Mouse (Mus musculus): ENCODE measurements at regions not wholly inside any gene's neighbourhood (a gene's known extent, or its start where the extent isn't known, plus 50 kb on each side); places are given as distances from the start of the nearest gene placed in this dataset.

- Histone ChIP-seq H3K27ac (ENCODE audit: low read depth) (no peak overlapping the region), H3K4me2 (no peak overlapping the region), H3K4me1 (ENCODE audit: insufficient read depth) (peaks cover 2% of the 10 kb centered on the region; the same call in 1 of the 2 replicates), H3K9me3 (ENCODE audit: low read depth, low read length) (no peaks in the 10 kb centered on the region), H3K9ac (no peak overlapping the region), H3K4me3 (ENCODE audit: low read depth, low read length) (no peak overlapping the region), H3K36me3 (ENCODE audit: insufficient read depth) (no peaks in the 10 kb centered on the region), H3K27me3 (ENCODE audit: insufficient read depth, low read length) (no peaks in the 10 kb centered on the region)
- 12% methylated on average over 7 of the region's 7 CpGs for WGBS
- TF ChIP-seq CTCF (IDR thresholded peaks at IDR 0.05; ENCODE audit: low read depth) = peak; percentile 89
- DNase-seq (peak; percentile 96), ATAC-seq (ENCODE audit: insufficient read depth) (peak; percentile 82)
These were observed 53.3 kb upstream of the Usp3 start for GRCm38 (mm10) chr9:66646226-66646625.

GRCm38 (mm10) chr9:66651306-66651705 is 58.4 kb upstream of the Usp3 start:
- no peaks in the 10 kb centered on the region for H3K36me3 ChIP-seq (ENCODE audit: insufficient read depth)
- ATAC-seq (ENCODE audit: insufficient read depth) (no peak), DNase-seq (peak; percentile 83)
- H3K4me1 ChIP-seq (ENCODE audit: insufficient read depth) = peaks cover 4% of the 10 kb centered on the region; the same call in 1 of the 2 replicates
- no peaks in the 10 kb centered on the region for H3K27me3 ChIP-seq (ENCODE audit: insufficient read depth, low read length)
- 30% methylated on average over 6 of the region's 6 CpGs for WGBS
- no peak overlapping the region for H3K4me2 ChIP-seq
- H3K27ac ChIP-seq (ENCODE audit: low read depth) = no peak overlapping the region
- no peak overlapping the region for H3K4me3 ChIP-seq (ENCODE audit: low read depth, low read length)
- H3K9ac ChIP-seq = no peak overlapping the region
- H3K9me3 ChIP-seq (ENCODE audit: low read depth, low read length) = no peaks in the 10 kb centered on the region
- TF ChIP-seq CTCF (IDR thresholded peaks at IDR 0.05; ENCODE audit: low read depth) = no peak

DNA sequence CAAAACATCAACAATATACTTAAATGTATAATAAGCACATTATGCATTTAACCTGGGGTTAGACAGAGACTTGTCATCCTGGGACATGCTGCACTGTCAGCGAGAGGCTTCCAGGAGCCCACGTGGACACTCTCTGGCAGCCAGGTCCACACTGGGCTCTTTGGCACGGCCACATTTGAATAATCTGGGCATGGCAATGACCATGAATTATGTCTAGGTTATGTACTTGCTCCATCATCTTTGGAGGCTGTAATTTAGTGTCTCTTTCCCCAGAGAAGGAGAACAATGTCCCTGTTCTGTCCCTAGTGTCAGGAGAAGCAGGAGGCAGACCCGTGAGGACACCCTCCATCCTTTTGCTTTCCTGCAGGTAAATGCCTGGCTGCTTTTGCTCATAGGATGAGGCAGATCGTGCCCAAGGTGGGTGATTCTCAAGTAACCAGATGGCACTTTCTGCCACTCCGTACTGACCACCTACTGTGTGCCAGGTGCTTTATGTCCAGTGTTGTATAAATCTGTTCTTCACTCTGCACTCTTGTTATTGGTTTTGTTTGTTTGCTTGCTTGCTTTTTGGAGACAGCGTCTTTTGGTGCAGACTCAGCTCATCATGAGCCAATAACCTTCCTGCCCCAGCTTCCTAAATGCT is 56.2 kb upstream of the Car12 start:
- Histone ChIP-seq H3K36me3 (ENCODE audit: insufficient read depth) (no peaks in the 10 kb centered on the region), H3K4me2 (no peak overlapping the region), H3K9ac (no peak overlapping the region), H3K27me3 (ENCODE audit: insufficient read depth, low read length) (no peaks in the 10 kb centered on the region), H3K4me3 (ENCODE audit: low read depth, low read length) (no peak overlapping the region), H3K9me3 (ENCODE audit: low read depth, low read length) (no peaks in the 10 kb centered on the region), H3K27ac (ENCODE audit: low read depth) (no peak overlapping the region), H3K4me1 (ENCODE audit: insufficient read depth) (no peaks in the 10 kb centered on the region)
- WGBS = 73% methylated on average over 7 of the region's 7 CpGs
- TF ChIP-seq CTCF (IDR thresholded peaks at IDR 0.05; ENCODE audit: low read depth) = no peak
- ATAC-seq (ENCODE audit: insufficient read depth) (no peak), DNase-seq (no peak)

DNA sequence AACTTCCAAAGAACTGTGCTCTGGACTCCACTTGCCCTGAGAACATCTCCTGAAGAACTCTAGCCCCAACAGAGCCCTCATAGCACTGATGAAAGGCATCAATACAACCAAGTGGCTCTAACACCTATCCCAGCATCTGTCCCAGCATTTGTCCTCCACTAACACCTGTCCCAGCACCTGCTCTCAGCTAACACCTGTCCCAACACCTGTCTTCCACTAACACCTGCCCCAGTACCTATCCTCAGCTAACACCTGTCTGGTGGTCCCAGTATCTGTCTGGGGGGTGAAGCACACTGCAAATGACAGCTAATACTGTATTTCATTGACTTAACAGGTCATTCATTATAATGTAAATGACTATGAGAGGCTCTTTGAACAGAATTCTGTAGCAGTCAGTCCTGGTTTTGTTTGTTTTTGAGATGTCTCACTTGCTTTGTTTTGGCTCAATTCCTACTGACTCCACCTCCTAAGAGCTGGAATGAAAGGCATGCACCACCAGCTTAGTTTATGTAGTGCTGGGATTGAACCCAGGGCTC is 54.7 kb upstream of the Car12 start:
- Histone ChIP-seq H3K36me3 (ENCODE audit: insufficient read depth) (no peaks in the 10 kb centered on the region), H3K9ac (no peak overlapping the region), H3K4me1 (ENCODE audit: insufficient read depth) (no peaks in the 10 kb centered on the region), H3K4me3 (ENCODE audit: low read depth, low read length) (no peak overlapping the region), H3K9me3 (ENCODE audit: low read depth, low read length) (no peaks in the 10 kb centered on the region), H3K27me3 (ENCODE audit: insufficient read depth, low read length) (no peaks in the 10 kb centered on the region), H3K27ac (ENCODE audit: low read depth) (no peak overlapping the region), H3K4me2 (no peak overlapping the region)
- DNase-seq (no peak), ATAC-seq (ENCODE audit: insufficient read depth) (no peak)
- TF ChIP-seq CTCF (IDR thresholded peaks at IDR 0.05; ENCODE audit: low read depth) = no peak

DNA sequence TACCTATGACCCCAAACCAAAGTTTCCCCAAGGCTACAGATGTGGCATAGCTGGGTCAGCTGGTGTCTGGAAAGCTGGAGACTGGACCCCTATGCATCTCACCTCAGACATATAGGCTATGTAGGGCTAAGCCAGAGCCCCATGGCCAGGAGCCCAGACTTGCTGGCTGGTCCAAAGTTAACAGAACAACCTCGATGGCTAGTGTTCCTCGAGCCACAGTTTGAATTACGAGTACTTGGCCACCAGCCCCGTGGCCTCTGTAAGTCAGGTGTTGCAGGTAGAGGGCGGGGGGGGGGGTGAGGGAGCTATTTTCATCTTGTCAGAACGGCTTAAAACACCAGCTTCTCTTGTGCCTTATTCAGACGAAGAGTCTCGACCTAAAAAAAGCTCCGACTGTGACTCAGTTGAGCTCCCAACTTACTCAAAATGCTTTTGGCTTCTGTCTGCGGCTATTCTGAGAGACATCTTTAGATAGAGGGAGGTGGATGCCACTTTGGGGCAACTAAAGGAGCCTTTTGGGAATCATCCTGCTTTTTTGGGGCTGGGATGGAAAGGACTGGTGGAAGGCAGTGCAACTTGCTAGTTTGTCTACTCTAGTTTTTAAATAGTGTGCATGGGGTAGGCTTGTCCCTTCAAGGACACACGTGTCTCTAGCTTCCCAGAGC is 53.6 kb upstream of the Car12 start:
- Histone ChIP-seq H3K4me2 (no peak overlapping the region), H3K27ac (ENCODE audit: low read depth) (no peak overlapping the region), H3K27me3 (ENCODE audit: insufficient read depth, low read length) (no peaks in the 10 kb centered on the region), H3K4me1 (ENCODE audit: insufficient read depth) (no peaks in the 10 kb centered on the region), H3K4me3 (ENCODE audit: low read depth, low read length) (no peak overlapping the region), H3K36me3 (ENCODE audit: insufficient read depth) (no peaks in the 10 kb centered on the region), H3K9ac (no peak overlapping the region), H3K9me3 (ENCODE audit: low read depth, low read length) (peaks cover 3% of the 10 kb centered on the region; the same call in 1 of the 2 replicates)
- DNase-seq (no peak), ATAC-seq (ENCODE audit: insufficient read depth) (no peak)
- 70% methylated on average over 11 of the region's 11 CpGs for WGBS
- TF ChIP-seq CTCF (IDR thresholded peaks at IDR 0.05; ENCODE audit: low read depth) = no peak

GRCm38 (mm10) chr9:66661596-66661995 is 51.9 kb upstream of the Car12 start:
- H3K27ac ChIP-seq (ENCODE audit: low read depth) = no peak overlapping the region
- ATAC-seq (ENCODE audit: insufficient read depth) (no peak), DNase-seq (no peak)
- H3K9me3 ChIP-seq (ENCODE audit: low read depth, low read length) = peaks cover 3% of the 10 kb centered on the region; the same call in 1 of the 2 replicates
- TF ChIP-seq CTCF (IDR thresholded peaks at IDR 0.05; ENCODE audit: low read depth) = no peak
- H3K4me2 ChIP-seq = no peak overlapping the region
- no peaks in the 10 kb centered on the region for H3K4me1 ChIP-seq (ENCODE audit: insufficient read depth)
- no peaks in the 10 kb centered on the region for H3K27me3 ChIP-seq (ENCODE audit: insufficient read depth, low read length)
- H3K36me3 ChIP-seq (ENCODE audit: insufficient read depth) = no peaks in the 10 kb centered on the region
- WGBS = 80% methylated on average over 7 of the region's 7 CpGs
- H3K9ac ChIP-seq = no peak overlapping the region
- H3K4me3 ChIP-seq (ENCODE audit: low read depth, low read length) = no peak overlapping the region

- no peaks in the 10 kb centered on the region for H3K4me1 ChIP-seq (ENCODE audit: insufficient read depth)
- no peak for ATAC-seq (ENCODE audit: insufficient read depth)
- 62% methylated on average over 4 of the region's 4 CpGs for WGBS
- no peak overlapping the region for H3K4me2 ChIP-seq
- no peaks in the 10 kb centered on the region for H3K27me3 ChIP-seq (ENCODE audit: insufficient read depth, low read length)
- no peak overlapping the region for H3K9ac ChIP-seq
- TF ChIP-seq CTCF (IDR thresholded peaks at IDR 0.05; ENCODE audit: low read depth) = no peak
- peaks cover 3% of the 10 kb centered on the region; the same call in 1 of the 2 replicates for H3K9me3 ChIP-seq (ENCODE audit: low read depth, low read length)
- no peak for DNase-seq
- H3K36me3 ChIP-seq (ENCODE audit: insufficient read depth) = no peaks in the 10 kb centered on the region
- no peak overlapping the region for H3K27ac ChIP-seq (ENCODE audit: low read depth)
- no peak overlapping the region for H3K4me3 ChIP-seq (ENCODE audit: low read depth, low read length)
These were observed 51.0 kb upstream of the Car12 start for GRCm38 (mm10) chr9:66662443-66662842.
